Mouse (Mus musculus): Measurements from ENCODE around the gene Olfr654. TPM values are rescaled to one million over a fixed set of nuclear protein-coding genes. Genes with fewer than 3 reads are reported as not detected.

Olfr654 gene
- polyA plus RNA-seq, 1 experiment from 2014 or later, result not detected

- ATAC-seq (no peak), DNase-seq (ENCODE audit: low read depth, low spot score) (no peak)
- H3K27me3 ChIP-seq, result no peaks in the 10 kb centered on the region
- TF ChIP-seq CTCF (IDR thresholded peaks at IDR 0.05), result no peak
- ChIA-PET CTCF (no interaction called here), POLR2A (no interaction called here)
- in situ Hi-C loops (cut with MboI; ENCODE audit: low pct_unique_long_range_greater_than_20kb), result no loop called here
Observed at GRCm38 (mm10) chr7:104624494-104624893, 37.7 kb downstream of the Olfr654 start, which contains the start of gene Olfr657. TSS of gene Olfr657 (plus strand) at chr7:104624794.

Other genes starting within 250 kb of the Olfr654 start
- gene Trim12c, start 233.7 kb upstream of the Olfr654 start, polyA plus RNA-seq (2021), result 12.2 TPM
- gene Trim30b, start 217.1 kb upstream of the Olfr654 start, polyA plus RNA-seq (2021), result not detected
- gene Trim30c, start 186.2 kb upstream of the Olfr654 start, polyA plus RNA-seq (2021), result not detected
- 0.67 TPM for gene Trim30a, start 121.8 kb upstream of the Olfr654 start, polyA plus RNA-seq (2021)
- not detected for gene Trim30d, start 79.2 kb upstream of the Olfr654 start, polyA plus RNA-seq (2021)
- not detected for gene Olfr651, start 36.9 kb upstream of the Olfr654 start, polyA plus RNA-seq (2021)
- not detected for gene Olfr652, start 26.1 kb upstream of the Olfr654 start, polyA plus RNA-seq (2021)
- not detected for gene Olfr653, start 9.7 kb upstream of the Olfr654 start, polyA plus RNA-seq (2021)
- gene Olfr655, start 14.8 kb downstream of the Olfr654 start, polyA plus RNA-seq (2021), result 0.19 TPM
- gene Olfr656, start 26.9 kb downstream of the Olfr654 start, polyA plus RNA-seq (2021), result not detected
- not detected for gene Olfr657, start 37.8 kb downstream of the Olfr654 start, polyA plus RNA-seq (2021)
- gene Olfr658, start 60.3 kb downstream of the Olfr654 start, polyA plus RNA-seq (2021), result not detected
- gene Olfr659, start 79.7 kb downstream of the Olfr654 start, polyA plus RNA-seq (2021), result not detected
- not detected for gene Olfr661, start 99.5 kb downstream of the Olfr654 start, polyA plus RNA-seq (2021)
- not detected for gene Usp17le, start 190.4 kb downstream of the Olfr654 start, polyA plus RNA-seq (2021)

Data from Patski (cell line).